Mouse (Mus musculus) midbrain, embryonic 14.5 days (tissue): Measurements from ENCODE around the gene Smtn. TPM values are rescaled to one million over a fixed set of nuclear protein-coding genes. Genes with fewer than 3 reads are reported as not detected.

Source experiments
- ATAC-seq: fragments of 200-750 bp; cut with Nextera tagmentation; 2 replicates; pipeline ENCODE4 v1.8.0; 2017; ENCODE audit warnings: moderate number of reproducible peaks, moderate library complexity; ENCODE audit not compliant: low FRiP score, low TSS enrichment
- DNase-seq: peaks from one replicate; pipeline ENCODE4 v3.0.0-alpha.2; 2015
- H3K27ac ChIP-seq: fragments of 300-500 bp; sonication (generic); replicated peaks from 2 replicates; pipeline ENCODE4 v1.5.1; 2014; ENCODE audit warnings: mild to moderate bottlenecking, low read depth, low read length, moderate library complexity
- H3K27me3 ChIP-seq: fragments of 300-500 bp; sonication (generic); 2 replicates; pipeline ENCODE4 v1.6.1; 2014; ENCODE audit warnings: low read length, control low read depth, mixed read lengths; ENCODE audit not compliant: control insufficient read depth, insufficient read depth
- H3K36me3 ChIP-seq: fragments of 300-500 bp; sonication (generic); 2 replicates; pipeline ENCODE4 v1.6.1; 2014; ENCODE audit warnings: low read length, control low read depth; ENCODE audit not compliant: control insufficient read depth, insufficient read depth
- H3K4me1 ChIP-seq: fragments of 300-500 bp; sonication (generic); 2 replicates; pipeline ENCODE4 v1.6.1; 2014; ENCODE audit warnings: mild to moderate bottlenecking, antibody characterized with exemption, low read length, control low read depth; ENCODE audit not compliant: control insufficient read depth, insufficient read depth
- H3K4me2 ChIP-seq: fragments of 300-500 bp; sonication (generic); 2 replicates; pipeline ENCODE4 v1.6.1; 2014; ENCODE audit warnings: mild to moderate bottlenecking, low read length, moderate library complexity
- H3K4me3 ChIP-seq: fragments of 300-500 bp; sonication (generic); replicated peaks from 2 replicates; pipeline ENCODE4 v1.5.1; 2014; ENCODE audit warnings: low read depth, low read length
- H3K9ac ChIP-seq: fragments of 300-500 bp; sonication (generic); replicated peaks from 2 replicates; pipeline ENCODE4 v1.6.1; 2014; ENCODE audit warnings: mild to moderate bottlenecking, low read length, moderate library complexity
- H3K9me3 ChIP-seq: fragments of 300-500 bp; sonication (generic); 2 replicates; pipeline ENCODE4 v1.6.1; 2016; ENCODE audit warnings: low read length, control low read depth, mixed read lengths; ENCODE audit not compliant: control insufficient read depth
- WGBS: fragments of 180-500 bp; shearing (Covaris S2); extraction: QIAGEN DNeasy Blood & Tissue Kit; methylation state at CpG from one replicate; pipeline ENCODE4 v1.1.7; 2014; 5-methylcytosine and 5-hydroxymethylcytosine counted together
- polyA plus RNA-seq: library from polyadenylated mRNA; unstranded; fragments of >200 nt; fragmentation: Nextera tagmentation; extraction: Ambion mirVana; gene quantifications from 2 replicates; pipeline ENCODE4 v1.2.1, GENCODE M21; 2014

Gene Smtn
- polyA plus RNA-seq, 1 experiment from 2014 or later = 12.8 TPM

DNA sequence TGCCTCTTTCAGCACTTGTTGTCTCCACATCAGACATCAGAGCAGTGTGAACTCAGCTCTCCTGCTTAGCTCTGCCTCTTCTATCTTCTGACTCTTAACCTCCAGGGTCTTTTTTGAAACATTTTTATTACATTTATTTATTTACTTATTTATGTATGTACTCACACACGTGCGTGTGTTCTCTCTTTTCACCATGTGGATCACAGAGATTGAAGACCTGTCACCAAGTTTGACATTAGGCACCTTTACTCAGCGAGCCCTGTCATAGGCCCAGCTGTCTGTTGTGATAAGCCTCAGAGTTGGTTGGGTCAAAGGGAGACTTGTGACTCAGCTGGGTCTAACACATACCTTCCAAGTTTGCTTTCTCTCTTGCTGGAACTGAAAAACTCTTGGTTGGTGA, 17.4 kb upstream of the Smtn start:
- no peak for ATAC-seq
- Histone ChIP-seq H3K4me2 (no peak overlapping the region), H3K4me3 (no peak overlapping the region), H3K9ac (no peak overlapping the region), H3K4me1 (no peaks in the 10 kb centered on the region), H3K9me3 (no peaks in the 10 kb centered on the region), H3K27me3 (no peaks in the 10 kb centered on the region), H3K36me3 (no peaks in the 10 kb centered on the region), H3K27ac (no peak overlapping the region)
- WGBS = 84% methylated on average over 3 of the region's 3 CpGs
- DNase-seq = no peak

- no peak for ATAC-seq
These were observed 14.6 kb upstream of the Smtn start for GRCm38 (mm10) chr11:3554976-3555375.

GRCm38 (mm10) chr11:3549791-3550190, 9.4 kb upstream of the Smtn start:
- ATAC-seq = no peak
- no peak overlapping the region for H3K9ac ChIP-seq
- 89% methylated on average over 5 of the region's 5 CpGs for WGBS

More at GRCm38 (mm10) chr11:3554976-3555375, 14.6 kb upstream of the Smtn start:
- no peaks in the 10 kb centered on the region for H3K4me1 ChIP-seq
- no peaks in the 10 kb centered on the region for H3K27me3 ChIP-seq
- H3K9ac ChIP-seq = no peak overlapping the region
- no peaks in the 10 kb centered on the region for H3K9me3 ChIP-seq
- no peaks in the 10 kb centered on the region for H3K36me3 ChIP-seq
- no peak overlapping the region for H3K27ac ChIP-seq
- no peak for DNase-seq
- H3K4me3 ChIP-seq = no peak overlapping the region
- H3K4me2 ChIP-seq = no peak overlapping the region
- WGBS = 76% methylated on average over 4 of the region's 4 CpGs

GRCm38 (mm10) chr11:3548564-3549295, 8.3 kb upstream of the Smtn start:
- ATAC-seq (no peak), DNase-seq (no peak)
- Histone ChIP-seq H3K4me3 (no peak overlapping the region), H3K4me1 (no peaks in the 10 kb centered on the region), H3K27me3 (no peaks in the 10 kb centered on the region), H3K36me3 (no peaks in the 10 kb centered on the region), H3K9me3 (no peaks in the 10 kb centered on the region), H3K9ac (no peak overlapping the region), H3K4me2 (no peak overlapping the region), H3K27ac (no peak overlapping the region)
- 59% methylated on average over 3 of the region's 3 CpGs for whole genome bisulfite sequencing

More at GRCm38 (mm10) chr11:3549791-3550190, 9.4 kb upstream of the Smtn start:
- DNase-seq = no peak
- Histone ChIP-seq H3K4me3 (no peak overlapping the region), H3K27me3 (no peaks in the 10 kb centered on the region), H3K9me3 (no peaks in the 10 kb centered on the region), H3K4me2 (no peak overlapping the region), H3K36me3 (no peaks in the 10 kb centered on the region), H3K27ac (no peak overlapping the region), H3K4me1 (no peaks in the 10 kb centered on the region)

- H3K9ac ChIP-seq = no peak overlapping the region
- no peak overlapping the region for H3K4me2 ChIP-seq
- H3K36me3 ChIP-seq = no peaks in the 10 kb centered on the region
- H3K27me3 ChIP-seq = no peaks in the 10 kb centered on the region
- DNase-seq (peak; percentile 71), ATAC-seq (no peak)
- no peak overlapping the region for H3K4me3 ChIP-seq
- no peak overlapping the region for H3K27ac ChIP-seq
- H3K4me1 ChIP-seq = no peaks in the 10 kb centered on the region
- H3K9me3 ChIP-seq = no peaks in the 10 kb centered on the region
- 47% methylated on average over 6 of the region's 6 CpGs for WGBS
These were observed 7.6 kb upstream of the Smtn start for GRCm38 (mm10) chr11:3547969-3548368.

- Histone ChIP-seq H3K27ac (no peak overlapping the region), H3K36me3 (no peaks in the 10 kb centered on the region), H3K4me2 (no peak overlapping the region), H3K4me3 (no peak overlapping the region), H3K9me3 (no peaks in the 10 kb centered on the region), H3K9ac (no peak overlapping the region), H3K27me3 (no peaks in the 10 kb centered on the region), H3K4me1 (no peaks in the 10 kb centered on the region)
- DNase-seq = no peak
- WGBS = 80% methylated on average over 2 of the region's 2 CpGs
- ATAC-seq = no peak
These were observed 6.6 kb upstream of the Smtn start for GRCm38 (mm10) chr11:3547047-3547446.

DNA sequence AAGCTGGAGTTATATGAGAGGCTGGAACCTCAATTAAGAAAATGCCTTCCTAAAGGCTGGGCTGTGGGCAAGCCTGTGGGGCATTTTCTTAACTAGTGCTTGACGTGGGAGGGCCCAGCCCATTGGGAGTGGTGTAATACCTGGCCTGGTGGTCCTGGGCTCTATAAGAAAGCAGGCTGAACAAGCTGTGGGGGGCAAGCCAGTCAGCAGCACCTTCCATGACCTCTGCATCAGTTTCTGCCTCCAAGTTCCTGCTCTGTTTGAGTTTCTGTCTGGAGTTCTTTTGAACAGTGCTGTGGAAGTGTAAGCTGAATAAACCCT, 5.8 kb upstream of the Smtn start:
- DNase-seq (no peak), ATAC-seq (no peak)
- no peak overlapping the region for H3K4me3 ChIP-seq
- no peaks in the 10 kb centered on the region for H3K4me1 ChIP-seq
- H3K27me3 ChIP-seq = no peaks in the 10 kb centered on the region
- no peak overlapping the region for H3K9ac ChIP-seq
- H3K4me2 ChIP-seq = no peak overlapping the region
- H3K9me3 ChIP-seq = no peaks in the 10 kb centered on the region
- H3K27ac ChIP-seq = no peak overlapping the region
- 16% methylated on average over 1 of the region's 1 CpGs for WGBS
- H3K36me3 ChIP-seq = no peaks in the 10 kb centered on the region

DNA sequence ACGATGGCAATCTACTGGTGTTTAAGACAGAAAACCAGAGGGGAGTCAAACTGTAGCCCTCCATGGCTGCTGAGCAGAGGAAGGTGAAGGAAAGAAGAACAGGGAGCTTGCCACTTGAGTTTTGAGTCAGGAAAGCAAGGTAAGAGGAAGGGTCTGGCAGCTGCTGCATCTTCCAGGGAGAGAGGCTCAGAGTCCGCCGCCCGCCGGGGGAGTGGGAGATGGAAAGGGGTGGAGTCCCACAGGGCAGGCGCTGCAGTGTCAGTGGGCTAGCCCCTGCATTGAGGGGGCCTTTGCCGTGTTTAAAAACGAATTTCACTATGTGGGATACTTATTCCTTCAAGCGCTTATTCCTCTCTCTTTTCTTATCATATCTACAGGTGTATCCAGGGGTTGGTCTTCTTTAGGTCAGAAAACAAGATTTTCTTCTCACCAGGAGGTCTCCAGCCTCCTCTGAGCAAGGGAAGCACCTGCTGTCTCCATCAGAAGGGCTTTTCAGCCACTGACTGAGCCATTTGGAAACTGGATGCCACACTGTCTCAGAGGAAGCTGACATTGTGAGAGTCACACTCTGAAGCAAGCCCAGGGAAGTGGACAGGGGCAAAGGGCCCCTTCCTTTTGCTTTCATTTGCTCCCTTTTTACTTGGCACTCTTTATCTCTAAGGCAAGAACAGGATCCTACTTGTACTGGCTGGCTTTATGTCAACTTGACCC, 5.3 kb upstream of the Smtn start:
- WGBS = 11% methylated on average over 9 of the region's 9 CpGs
- H3K27ac ChIP-seq = no peak overlapping the region
- no peak overlapping the region for H3K4me3 ChIP-seq
- H3K9ac ChIP-seq = no peak overlapping the region
- H3K4me2 ChIP-seq = no peak overlapping the region
- no peaks in the 10 kb centered on the region for H3K36me3 ChIP-seq
- DNase-seq = no peak
- H3K4me1 ChIP-seq = no peaks in the 10 kb centered on the region
- ATAC-seq = no peak
- no peaks in the 10 kb centered on the region for H3K9me3 ChIP-seq
- no peaks in the 10 kb centered on the region for H3K27me3 ChIP-seq

- Histone ChIP-seq H3K4me1 (peaks cover 2% of the 10 kb centered on the region; the same call in 1 of the 2 replicates), H3K27me3 (no peaks in the 10 kb centered on the region), H3K36me3 (no peaks in the 10 kb centered on the region), H3K9ac (no peak overlapping the region), H3K27ac (no peak overlapping the region), H3K4me2 (no peak overlapping the region), H3K9me3 (no peaks in the 10 kb centered on the region), H3K4me3 (no peak overlapping the region)
- DNase-seq = no peak
- ATAC-seq = no peak
- 93% methylated on average over 5 of the region's 5 CpGs for whole genome bisulfite sequencing
These were observed 4.0 kb upstream of the Smtn start for GRCm38 (mm10) chr11:3544409-3544808.
